Mouse (Mus musculus) heart, postnatal 0 days (tissue): Measurements from ENCODE around the gene Coro1c. TPM values are rescaled to one million over a fixed set of nuclear protein-coding genes. Genes with fewer than 3 reads are reported as not detected.

Experiments used
- ATAC-seq: fragments of 200-750 bp; cut with Nextera tagmentation; 2 replicates; pipeline ENCODE4 v1.8.0; 2017; ENCODE audit warnings: low read depth, moderate number of reproducible peaks, moderate library complexity; ENCODE audit not compliant: insufficient read depth
- DNase-seq: peaks from one replicate; pipeline ENCODE4 v3.0.0-alpha.2; 2016; ENCODE audit warnings: low spot score
- H3K27ac ChIP-seq: fragments of 300-500 bp; sonication (generic); 2 replicates; pipeline ENCODE4 v1.5.1; 2014; ENCODE audit warnings: low read depth, mild to moderate bottlenecking
- H3K27me3 ChIP-seq: fragments of 300-500 bp; sonication (generic); 2 replicates; pipeline ENCODE4 v1.6.1; 2014; ENCODE audit warnings: low read length, mixed read lengths; ENCODE audit not compliant: control insufficient read depth, insufficient read depth
- H3K36me3 ChIP-seq: fragments of 300-500 bp; sonication (generic); replicated peaks from 2 replicates; pipeline ENCODE4 v1.6.1; 2014; ENCODE audit warnings: low read length, mixed read lengths; ENCODE audit not compliant: control insufficient read depth, insufficient read depth
- H3K4me1 ChIP-seq: fragments of 300-500 bp; sonication (generic); 2 replicates; pipeline ENCODE4 v1.6.1; 2014; ENCODE audit warnings: antibody characterized with exemption; ENCODE audit not compliant: control insufficient read depth, insufficient read depth
- H3K4me2 ChIP-seq: fragments of 300-500 bp; sonication (generic); 2 replicates; pipeline ENCODE4 v1.6.1; 2014; ENCODE audit warnings: low read depth, mild to moderate bottlenecking, low read length, moderate library complexity
- H3K4me3 ChIP-seq: fragments of 300-500 bp; sonication (generic); 2 replicates; pipeline ENCODE4 v1.5.1; 2014; ENCODE audit warnings: low read depth, low read length
- H3K9ac ChIP-seq: fragments of 300-500 bp; sonication (generic); replicated peaks from 2 replicates; pipeline ENCODE4 v1.6.1; 2014; ENCODE audit warnings: low read depth, low read length, mixed read lengths
- H3K9me3 ChIP-seq: fragments of 300-500 bp; sonication (generic); replicated peaks from 2 replicates; pipeline ENCODE4 v1.6.1; 2016; ENCODE audit warnings: low read length; ENCODE audit not compliant: control insufficient read depth
- CTCF ChIP-seq: IDR thresholded peaks from 2 replicates; pipeline ENCODE4 v1.5.1; 2016; ENCODE audit warnings: antibody characterized with exemption, control low read depth, low read depth
- EP300 ChIP-seq: IDR thresholded peaks from 2 replicates; pipeline ENCODE4 v1.6.1; 2016; ENCODE audit warnings: antibody characterized with exemption, low read depth
- WGBS: fragments of 180-500 bp; shearing (Covaris S2); extraction: QIAGEN DNeasy Blood & Tissue Kit; methylation state at CpG from one replicate; pipeline ENCODE4 v1.1.7; 2014; 5-methylcytosine and 5-hydroxymethylcytosine counted together
- polyA plus RNA-seq: library from polyadenylated mRNA; unstranded; fragments of >200 nt; fragmentation: Nextera tagmentation; extraction: Ambion mirVana; gene quantifications from 2 replicates; pipeline ENCODE4 v1.2.1, GENCODE M21; 2015
- total RNA-seq: library from RNA; depleted of rRNA; stranded (reverse); fragments of >200 nt; gene quantifications from 2 replicates; pipeline ENCODE4 v1.2.3, GENCODE M21; 2014; ENCODE audit warnings: low replicate concordance

Gene Coro1c
- total and polyA plus RNA-seq, 2 experiments from 2014 or later = 46.6 to 78.2 TPM

DNA sequence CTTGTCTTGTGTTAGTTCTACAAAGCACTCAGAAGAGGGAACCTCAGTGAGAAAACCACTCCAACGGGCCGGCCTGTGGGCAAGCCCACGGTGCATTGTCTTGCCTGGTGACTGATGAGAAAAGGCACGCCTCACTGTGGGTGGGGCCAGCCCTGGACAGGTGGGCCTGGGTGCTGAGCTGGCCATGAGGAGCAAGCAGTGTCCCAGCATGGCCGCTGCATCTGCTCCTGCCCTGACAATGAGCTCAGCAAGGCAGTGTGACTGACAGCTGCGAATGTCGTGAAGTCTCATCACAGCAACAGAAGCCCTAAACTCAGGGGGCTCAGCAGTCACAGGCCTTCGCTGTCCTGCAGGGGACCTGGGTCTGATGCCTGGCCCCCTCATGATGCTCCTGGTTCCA lies 62.9 kb downstream of the Coro1c start:
- Histone ChIP-seq H3K9ac (no peak overlapping the region), H3K4me3 (no peak overlapping the region), H3K27ac (no peak overlapping the region), H3K4me2 (no peak overlapping the region), H3K9me3 (no peaks in the 10 kb centered on the region), H3K4me1 (no peaks in the 10 kb centered on the region), H3K27me3 (no peaks in the 10 kb centered on the region), H3K36me3 (peaks cover 88% of the 10 kb centered on the region)
- TF ChIP-seq CTCF (no peak), EP300 (no peak)
- no peak for ATAC-seq
- DNase-seq = no peak
- 80% methylated on average over 8 of the region's 8 CpGs for WGBS

DNA sequence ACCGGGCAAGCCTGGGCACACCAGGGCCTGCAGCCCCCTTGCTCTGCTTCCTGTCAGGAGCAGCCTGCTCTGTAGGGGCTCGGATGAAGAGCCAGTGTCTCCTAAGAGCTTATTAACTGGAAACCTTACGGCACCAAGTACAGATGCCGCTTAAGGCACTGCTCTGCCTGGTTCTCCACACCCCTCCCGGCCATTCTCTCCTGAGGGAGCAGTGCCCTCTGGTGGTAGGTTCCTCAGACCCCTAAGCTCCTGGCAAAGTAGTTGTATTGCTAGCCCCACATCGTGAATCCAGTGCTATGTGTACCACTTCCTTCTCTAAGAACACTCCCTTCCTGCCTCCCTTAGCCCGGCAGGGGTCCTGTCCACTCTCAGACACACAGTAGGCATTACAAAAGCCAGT lies 63.8 kb downstream of the Coro1c start:
- no peaks in the 10 kb centered on the region for H3K4me1 ChIP-seq
- H3K36me3 ChIP-seq = peaks cover 79% of the 10 kb centered on the region
- no peaks in the 10 kb centered on the region for H3K27me3 ChIP-seq
- no peak overlapping the region for H3K4me3 ChIP-seq
- ATAC-seq = peak; percentile 37; the same call in 1 of the 2 replicates
- no peak overlapping the region; the same call in 1 of the 2 replicates for H3K9ac ChIP-seq
- H3K27ac ChIP-seq = no peak overlapping the region
- no peak overlapping the region for H3K4me2 ChIP-seq
- WGBS = 45% methylated on average over 7 of the region's 7 CpGs
- TF ChIP-seq CTCF = peak; percentile 60
- no peak for TF ChIP-seq EP300
- no peak for DNase-seq
- H3K9me3 ChIP-seq = no peaks in the 10 kb centered on the region

DNA sequence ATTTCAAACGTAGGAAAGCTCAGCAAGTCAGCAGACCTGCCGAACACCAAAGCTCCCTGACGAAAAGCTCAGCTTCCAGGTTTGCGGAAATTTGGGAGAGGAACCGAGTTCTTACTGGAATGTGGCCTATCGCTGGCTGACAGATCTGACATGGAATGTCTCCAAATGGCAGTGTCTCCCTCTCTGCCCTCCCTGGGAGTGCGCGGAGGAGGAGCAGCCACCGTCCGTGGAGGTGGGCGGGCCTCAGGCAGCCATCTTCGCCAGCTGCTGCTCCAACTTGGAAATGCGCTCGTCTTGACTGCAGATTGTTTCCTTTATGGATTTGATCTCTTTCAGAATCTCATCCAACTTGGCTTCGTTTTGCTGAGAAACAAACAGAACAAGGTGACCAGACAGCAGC lies 64.5 kb downstream of the Coro1c start:
- H3K4me3 ChIP-seq = no peak overlapping the region
- no peaks in the 10 kb centered on the region for H3K27me3 ChIP-seq
- H3K36me3 ChIP-seq = peaks cover 73% of the 10 kb centered on the region
- no peak for TF ChIP-seq CTCF
- no peak for TF ChIP-seq EP300
- H3K9ac ChIP-seq = no peak overlapping the region
- no peaks in the 10 kb centered on the region for H3K4me1 ChIP-seq
- H3K27ac ChIP-seq = no peak overlapping the region
- no peak for DNase-seq
- H3K9me3 ChIP-seq = no peaks in the 10 kb centered on the region
- H3K4me2 ChIP-seq = no peak overlapping the region
- WGBS = 71% methylated on average over 15 of the region's 15 CpGs
- no peak for ATAC-seq

DNA sequence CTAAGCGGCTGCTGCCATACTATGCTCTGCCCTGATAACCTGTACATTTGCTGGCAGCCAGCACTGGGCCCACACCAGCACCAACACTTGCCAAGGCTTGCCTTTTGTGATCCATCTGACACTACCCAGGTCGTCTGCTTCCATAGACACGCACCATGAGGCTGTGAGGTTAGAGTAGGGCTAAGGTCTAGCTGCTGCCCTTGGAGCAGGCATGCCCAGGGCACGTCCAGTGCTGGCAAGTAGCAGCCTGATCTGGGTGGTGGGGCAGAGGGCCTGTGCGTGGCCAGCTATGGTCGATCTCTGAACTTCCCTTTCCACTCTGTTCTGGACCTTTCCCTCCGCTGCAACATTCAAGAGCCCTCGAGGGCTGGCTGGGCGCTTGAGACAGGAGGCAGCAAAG lies 65.7 kb downstream of the Coro1c start:
- H3K9me3 ChIP-seq = no peaks in the 10 kb centered on the region
- H3K27ac ChIP-seq = no peak overlapping the region
- TF ChIP-seq EP300 (no peak), CTCF (no peak)
- no peak overlapping the region for H3K4me2 ChIP-seq
- no peak overlapping the region for H3K4me3 ChIP-seq
- DNase-seq = no peak
- 87% methylated on average over 9 of the region's 9 CpGs for WGBS
- no peaks in the 10 kb centered on the region for H3K4me1 ChIP-seq
- H3K36me3 ChIP-seq = peaks cover 63% of the 10 kb centered on the region
- H3K27me3 ChIP-seq = no peaks in the 10 kb centered on the region
- no peak overlapping the region for H3K9ac ChIP-seq
- ATAC-seq = no peak

DNA sequence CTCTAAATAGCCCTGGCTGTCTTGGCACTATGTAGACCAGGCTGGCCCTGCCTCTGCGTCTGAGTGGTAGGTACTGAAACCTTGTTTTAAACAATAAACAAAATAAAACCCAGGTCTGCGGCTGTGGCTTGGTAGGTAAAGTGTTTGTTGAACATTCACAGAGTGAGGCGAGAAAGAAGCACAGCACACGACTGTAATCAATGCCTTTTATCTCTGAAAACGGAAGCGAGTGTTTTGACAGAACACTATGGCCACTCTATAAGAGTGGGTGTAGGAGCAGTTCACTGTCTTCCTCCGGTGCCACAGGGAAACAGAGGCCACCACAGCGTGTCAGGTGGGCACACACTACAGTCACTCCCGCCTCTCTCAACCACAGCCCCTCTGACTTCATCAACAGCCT lies 66.3 kb downstream of the Coro1c start:
- WGBS = 78% methylated on average over 9 of the region's 9 CpGs
- Histone ChIP-seq H3K27me3 (no peaks in the 10 kb centered on the region), H3K27ac (no peak overlapping the region), H3K9ac (no peak overlapping the region), H3K9me3 (no peaks in the 10 kb centered on the region), H3K4me3 (no peak overlapping the region), H3K4me1 (no peaks in the 10 kb centered on the region), H3K36me3 (peaks cover 56% of the 10 kb centered on the region), H3K4me2 (no peak overlapping the region)
- ATAC-seq = no peak
- TF ChIP-seq CTCF (no peak), EP300 (no peak)
- DNase-seq = no peak

DNA sequence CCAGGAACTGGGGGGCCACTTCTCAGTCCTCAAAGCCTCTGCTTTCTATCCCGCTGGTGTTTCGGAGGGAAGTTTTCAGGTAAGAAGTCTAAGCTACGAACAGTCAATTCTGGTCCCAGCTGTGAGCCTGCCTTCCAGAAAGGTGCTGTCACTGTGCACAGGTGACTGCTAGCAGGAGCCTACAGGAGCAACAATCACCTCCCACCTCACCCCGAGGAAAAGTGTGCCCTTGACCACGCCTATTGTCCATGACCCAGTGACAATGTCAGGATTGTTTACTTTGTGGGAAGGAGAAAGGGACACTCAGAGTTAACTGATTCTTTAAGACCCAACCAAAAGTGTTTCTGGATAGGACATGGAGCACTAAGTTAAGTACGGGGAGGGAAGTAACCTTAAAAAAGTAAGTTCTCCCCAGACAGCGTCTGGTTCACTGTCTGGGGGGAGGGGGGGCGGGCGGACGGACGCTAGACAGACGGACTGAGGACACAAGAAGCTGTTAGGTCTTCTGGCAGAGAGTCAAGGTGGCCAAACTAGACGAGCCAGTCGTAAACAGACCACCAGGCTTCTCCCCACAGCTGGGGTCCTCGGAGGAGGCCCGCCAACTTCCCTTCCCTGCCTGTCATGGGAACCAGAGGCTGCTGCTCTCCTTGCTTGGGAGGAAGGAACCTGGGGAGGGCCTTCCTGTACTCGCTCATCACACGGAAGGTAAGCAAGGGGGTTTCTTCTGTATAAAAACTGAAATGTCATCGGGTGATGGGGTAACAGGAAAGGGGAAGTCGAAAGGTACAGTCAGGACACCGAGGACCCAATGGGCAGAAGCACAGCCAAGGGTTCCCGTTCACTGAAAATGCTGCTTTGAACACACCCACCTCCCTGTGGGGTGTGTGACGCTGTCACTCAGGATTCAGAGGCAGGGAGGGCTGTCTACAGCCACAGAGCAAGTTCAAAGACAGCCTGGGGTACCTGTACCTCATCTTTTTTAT lies 67.0 kb downstream of the Coro1c start:
- TF ChIP-seq EP300 (no peak), CTCF (no peak)
- Histone ChIP-seq H3K27ac (no peak overlapping the region), H3K4me3 (no peak overlapping the region), H3K36me3 (peaks cover 49% of the 10 kb centered on the region), H3K27me3 (no peaks in the 10 kb centered on the region), H3K4me1 (no peaks in the 10 kb centered on the region), H3K4me2 (no peak overlapping the region), H3K9ac (no peak overlapping the region), H3K9me3 (no peaks in the 10 kb centered on the region)
- no peak for ATAC-seq
- 70% methylated on average over 23 of the region's 23 CpGs for WGBS
- no peak for DNase-seq
